Mouse (Mus musculus): ENCODE measurements around the gene Atad5.
"Not testable (repeated sequence)": the region's sequence is repeated elsewhere in the genome, so short reads cannot be mapped to it uniquely, and the experiment has no call there.

Gene Atad5

GRCm38 (mm10) chr11:80104407-80104806 lies 15.2 kb downstream of the Atad5 start:
- no peak for DNase-seq (ENCODE audit: low read depth, low spot score)
- Histone ChIP-seq H3K36me3 (ENCODE audit: control insufficient read depth, insufficient read depth, low read length, poor library complexity, severe bottlenecking) (no peaks in the 10 kb centered on the region), H3K27me3 (ENCODE audit: control insufficient read depth, insufficient read depth, low read length, poor library complexity, severe bottlenecking) (no peaks in the 10 kb centered on the region)

- Histone ChIP-seq H3K27me3 (ENCODE audit: control insufficient read depth, insufficient read depth, low read length, poor library complexity, severe bottlenecking) (no peaks in the 10 kb centered on the region), H3K36me3 (ENCODE audit: control insufficient read depth, insufficient read depth, low read length, poor library complexity, severe bottlenecking) (peaks cover 5% of the 10 kb centered on the region; the same call in 1 of the 2 replicates)
- DNase-seq (ENCODE audit: low read depth, low spot score): no peak
Measured at GRCm38 (mm10) chr11:80116411-80116810, 27.2 kb downstream of the Atad5 start.

- DNase-seq (ENCODE audit: low read depth, low spot score): no peak
- no peaks in the 10 kb centered on the region for H3K27me3 ChIP-seq (ENCODE audit: control insufficient read depth, insufficient read depth, low read length, poor library complexity, severe bottlenecking)
- no peaks in the 10 kb centered on the region for H3K36me3 ChIP-seq (ENCODE audit: control insufficient read depth, insufficient read depth, low read length, poor library complexity, severe bottlenecking)
Measured at GRCm38 (mm10) chr11:80132050-80132449, 42.9 kb downstream of the Atad5 start.

GRCm38 (mm10) chr11:80134744-80135143 lies 45.5 kb downstream of the Atad5 start:
- Histone ChIP-seq H3K36me3 (ENCODE audit: control insufficient read depth, insufficient read depth, low read length, poor library complexity, severe bottlenecking) (0 out of 2 replicates have a peak, but pooled peaks cover 2% of the 10 kb centered on the region), H3K27me3 (ENCODE audit: control insufficient read depth, insufficient read depth, low read length, poor library complexity, severe bottlenecking) (no peaks in the 10 kb centered on the region)
- no peak for DNase-seq (ENCODE audit: low read depth, low spot score)

- 0 out of 2 replicates have a peak, but pooled peaks cover 2% of the 10 kb centered on the region for H3K36me3 ChIP-seq (ENCODE audit: control insufficient read depth, insufficient read depth, low read length, poor library complexity, severe bottlenecking)
- no peaks in the 10 kb centered on the region for H3K27me3 ChIP-seq (ENCODE audit: control insufficient read depth, insufficient read depth, low read length, poor library complexity, severe bottlenecking)
- DNase-seq (ENCODE audit: low read depth, low spot score): no peak
Measured at GRCm38 (mm10) chr11:80135954-80136683, 46.9 kb downstream of the Atad5 start.

DNA sequence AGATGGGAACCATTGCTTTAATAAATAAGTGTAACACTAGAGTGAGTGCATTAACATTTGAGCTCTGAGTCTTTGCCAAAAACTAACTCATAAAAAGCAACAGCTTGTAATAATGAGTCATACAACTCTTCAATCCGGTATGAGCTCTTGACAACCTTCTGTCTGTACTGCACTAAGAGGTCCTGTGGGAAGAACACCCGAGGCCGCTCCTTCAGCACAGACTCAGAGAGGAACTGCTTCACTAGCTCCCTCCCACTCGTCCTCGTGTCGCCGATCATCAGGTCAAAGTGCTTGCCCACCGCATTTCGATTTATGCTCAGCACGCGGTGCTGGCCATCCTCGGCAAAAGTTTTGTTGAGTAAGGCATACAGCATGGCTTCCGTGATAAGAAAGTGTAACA lies 47.6 kb downstream of the Atad5 start:
- DNase-seq (ENCODE audit: low read depth, low spot score): no peak
- 0 out of 2 replicates have a peak, but pooled peaks cover 2% of the 10 kb centered on the region for H3K36me3 ChIP-seq (ENCODE audit: control insufficient read depth, insufficient read depth, low read length, poor library complexity, severe bottlenecking)
- no peaks in the 10 kb centered on the region for H3K27me3 ChIP-seq (ENCODE audit: control insufficient read depth, insufficient read depth, low read length, poor library complexity, severe bottlenecking)

DNA sequence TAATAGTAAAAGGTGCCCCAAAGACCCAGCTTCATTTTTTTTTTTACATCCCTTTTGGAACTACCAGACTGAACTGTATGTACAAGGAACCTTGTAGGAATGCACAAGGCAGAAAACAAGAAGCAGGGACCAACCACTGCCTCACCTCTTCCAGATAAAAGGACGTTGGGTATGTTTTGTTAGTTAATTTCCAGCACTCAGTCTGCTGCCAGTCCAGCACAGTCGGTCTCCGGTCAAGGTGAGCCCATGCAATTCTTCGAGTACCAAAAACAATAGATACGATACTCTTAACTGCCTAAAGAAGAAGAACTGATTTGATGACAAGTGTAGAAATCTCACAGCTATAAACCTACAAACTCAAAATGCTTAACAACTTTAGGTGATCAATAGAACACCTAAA lies 48.6 kb downstream of the Atad5 start:
- no peak for DNase-seq (ENCODE audit: low read depth, low spot score)
- no peaks in the 10 kb centered on the region for H3K27me3 ChIP-seq (ENCODE audit: control insufficient read depth, insufficient read depth, low read length, poor library complexity, severe bottlenecking)

DNA sequence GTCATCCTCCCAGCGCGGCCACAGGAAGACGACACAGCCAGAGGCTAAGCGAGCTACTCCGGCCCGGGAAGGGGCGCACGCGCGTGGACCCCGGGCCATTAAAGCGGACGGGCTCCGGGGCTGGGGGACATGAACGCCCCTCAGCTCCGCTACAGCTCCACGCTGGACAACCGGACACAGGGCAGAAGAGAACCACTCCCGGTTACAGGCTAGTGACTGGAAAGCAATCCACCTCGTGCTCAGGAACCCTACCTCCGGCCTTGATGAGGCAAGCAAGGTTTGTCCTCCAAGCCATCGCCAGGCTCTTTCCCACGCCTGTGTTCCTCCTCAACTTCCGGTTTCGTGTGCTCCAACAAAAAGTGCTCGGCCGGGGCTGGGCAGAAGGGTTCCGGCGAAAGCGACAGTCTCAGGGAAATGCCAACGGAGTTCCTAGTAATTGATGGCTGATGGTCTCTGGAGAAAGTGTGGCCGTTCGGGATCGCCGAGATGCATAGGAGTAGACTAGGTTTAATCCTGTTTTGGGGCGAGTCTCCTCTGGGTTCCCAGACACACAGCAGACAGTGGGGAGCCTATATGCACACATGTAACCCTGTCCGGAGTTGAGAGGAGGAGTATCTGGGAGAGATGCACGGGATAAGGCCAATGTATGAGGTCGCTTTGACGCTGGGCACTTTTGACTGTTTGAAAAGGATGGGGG lies 52.8 kb downstream of the Atad5 start, which contains the start of gene Tefm:
Gene Tefm, minus strand, starts transcription at position 351 of the 697 bp plus-strand sequence.
- peak; percentile 73 for DNase-seq (ENCODE audit: low read depth, low spot score)

More for the DNA sequence above, 48.6 kb downstream of the Atad5 start:
- H3K36me3 ChIP-seq (ENCODE audit: control insufficient read depth, insufficient read depth, low read length, poor library complexity, severe bottlenecking): 0 out of 2 replicates have a peak, but pooled peaks cover 2% of the 10 kb centered on the region

GRCm38 (mm10) chr11:80142872-80143271 lies 53.7 kb downstream of the Atad5 start:
- H3K27me3 ChIP-seq (ENCODE audit: control insufficient read depth, insufficient read depth, low read length, poor library complexity, severe bottlenecking): no peaks in the 10 kb centered on the region
- no peaks in the 10 kb centered on the region for H3K36me3 ChIP-seq (ENCODE audit: control insufficient read depth, insufficient read depth, low read length, poor library complexity, severe bottlenecking)
- no peak for DNase-seq (ENCODE audit: low read depth, low spot score)

More for the DNA sequence above, 52.8 kb downstream of the Atad5 start, which contains the start of gene Tefm:
- 0 out of 2 replicates have a peak, but pooled peaks cover 2% of the 10 kb centered on the region for H3K36me3 ChIP-seq (ENCODE audit: control insufficient read depth, insufficient read depth, low read length, poor library complexity, severe bottlenecking)
- no peaks in the 10 kb centered on the region for H3K27me3 ChIP-seq (ENCODE audit: control insufficient read depth, insufficient read depth, low read length, poor library complexity, severe bottlenecking)

DNA sequence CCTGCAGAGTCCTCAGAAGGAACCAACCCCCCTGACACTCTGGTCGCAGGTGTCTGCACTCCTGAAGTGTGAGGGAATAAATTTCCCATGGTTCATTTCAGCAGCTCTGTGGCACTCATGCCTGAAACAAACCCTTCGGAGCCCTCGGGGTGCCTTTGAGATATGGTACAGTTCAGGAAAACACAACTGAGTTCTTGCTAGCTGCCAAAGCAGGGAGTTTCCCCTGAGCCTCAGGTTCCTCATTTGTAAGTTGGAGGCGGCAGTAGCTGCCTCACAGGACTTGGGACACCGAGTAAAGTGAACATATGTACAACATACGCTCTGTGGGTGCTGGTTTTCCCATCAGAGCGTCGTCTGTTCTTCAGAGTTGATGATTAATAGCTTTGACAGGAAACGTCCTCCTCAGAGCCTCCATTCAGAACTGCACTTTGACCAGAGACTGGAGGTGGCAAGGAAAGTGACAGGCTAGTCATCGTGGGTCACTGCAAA lies 56.6 kb downstream of the Atad5 start:
- Histone ChIP-seq H3K36me3 (ENCODE audit: control insufficient read depth, insufficient read depth, low read length, poor library complexity, severe bottlenecking) (no peaks in the 10 kb centered on the region), H3K27me3 (ENCODE audit: control insufficient read depth, insufficient read depth, low read length, poor library complexity, severe bottlenecking) (no peaks in the 10 kb centered on the region)
- peak; percentile 78 for DNase-seq (ENCODE audit: low read depth, low spot score)

GRCm38 (mm10) chr11:80147748-80148147 lies 58.5 kb downstream of the Atad5 start:
- no peaks in the 10 kb centered on the region for H3K36me3 ChIP-seq (ENCODE audit: control insufficient read depth, insufficient read depth, low read length, poor library complexity, severe bottlenecking)
- no peak for DNase-seq (ENCODE audit: low read depth, low spot score)
- H3K27me3 ChIP-seq (ENCODE audit: control insufficient read depth, insufficient read depth, low read length, poor library complexity, severe bottlenecking): no peaks in the 10 kb centered on the region

GRCm38 (mm10) chr11:80148313-80148712 lies 59.1 kb downstream of the Atad5 start:
- Histone ChIP-seq H3K27me3 (ENCODE audit: control insufficient read depth, insufficient read depth, low read length, poor library complexity, severe bottlenecking) (no peaks in the 10 kb centered on the region), H3K36me3 (ENCODE audit: control insufficient read depth, insufficient read depth, low read length, poor library complexity, severe bottlenecking) (no peaks in the 10 kb centered on the region)
- DNase-seq (ENCODE audit: low read depth, low spot score): no peak

DNA sequence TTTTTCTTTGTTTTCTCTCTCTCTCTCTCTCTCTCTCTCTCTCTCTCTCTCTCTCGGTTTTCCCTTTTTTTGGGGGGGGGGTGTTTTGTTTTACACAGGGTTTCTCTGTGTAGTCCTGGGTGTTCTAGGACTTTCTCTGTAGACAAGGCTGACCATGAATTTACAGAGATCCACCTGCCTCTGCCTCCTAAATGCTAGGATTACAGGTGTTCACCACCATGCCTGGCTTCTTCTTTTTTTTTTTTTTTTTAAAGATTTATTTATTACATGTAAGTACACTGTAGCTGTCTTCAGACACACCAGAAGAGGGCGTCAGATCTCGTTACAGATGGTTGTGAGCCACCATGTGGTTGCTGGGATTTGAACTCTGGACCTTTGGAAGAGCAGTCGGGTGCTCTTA lies 59.8 kb downstream of the Atad5 start:
- not testable (repeated sequence) for H3K27me3 ChIP-seq (ENCODE audit: control insufficient read depth, insufficient read depth, low read length, poor library complexity, severe bottlenecking); DNase-seq (ENCODE audit: low read depth, low spot score); H3K36me3 ChIP-seq (ENCODE audit: control insufficient read depth, insufficient read depth, low read length, poor library complexity, severe bottlenecking)

DNA sequence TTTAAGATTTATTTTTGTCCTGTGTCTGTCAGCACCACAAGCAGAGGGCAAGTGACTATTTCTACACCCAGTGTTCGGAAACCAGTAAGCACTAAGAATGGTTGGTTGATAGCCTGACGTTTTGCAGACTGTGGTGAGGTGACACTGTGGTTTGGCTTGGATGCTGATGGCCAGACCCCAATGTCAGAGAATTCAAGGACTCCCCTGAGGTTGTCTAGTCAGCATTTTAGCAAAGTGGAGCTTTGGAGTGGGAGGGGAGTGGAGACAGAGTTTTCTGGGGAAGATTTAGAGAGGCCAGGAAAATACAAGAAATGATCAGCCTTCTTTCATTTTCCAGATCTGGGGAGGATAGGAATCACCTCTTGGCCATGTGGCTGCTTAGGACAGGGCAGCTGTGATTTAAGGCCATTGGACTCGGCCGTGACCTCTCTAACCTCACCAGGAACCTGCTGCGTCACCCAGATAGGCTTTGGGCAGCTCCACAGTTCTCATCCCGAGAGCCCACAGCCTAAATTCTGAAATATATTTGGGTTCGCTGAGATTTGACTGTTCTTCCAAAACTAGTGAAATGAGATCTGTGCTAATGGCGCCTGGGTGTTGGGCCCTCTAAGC lies 60.3 kb downstream of the Atad5 start:
- no peak for DNase-seq (ENCODE audit: low read depth, low spot score)
- Histone ChIP-seq H3K36me3 (ENCODE audit: control insufficient read depth, insufficient read depth, low read length, poor library complexity, severe bottlenecking) (no peaks in the 10 kb centered on the region), H3K27me3 (ENCODE audit: control insufficient read depth, insufficient read depth, low read length, poor library complexity, severe bottlenecking) (no peaks in the 10 kb centered on the region)

DNA sequence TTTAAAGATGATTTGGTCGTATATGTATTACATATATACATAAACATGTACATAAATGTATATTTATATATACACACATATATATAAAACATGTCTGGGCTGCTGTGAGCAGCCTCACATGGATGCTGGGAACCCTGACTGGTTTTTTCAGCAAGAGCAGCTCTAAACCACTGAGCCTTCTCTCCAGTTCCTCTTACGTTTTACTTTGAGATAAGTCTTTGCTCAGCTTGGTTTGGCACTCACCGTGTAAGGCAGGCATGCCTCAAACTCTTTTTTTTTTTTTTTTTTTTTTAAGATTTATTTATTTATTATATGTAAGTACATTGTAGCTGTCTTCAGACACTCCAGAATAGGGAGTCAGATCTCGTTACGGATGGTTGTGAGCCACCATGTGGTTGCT lies 61.4 kb downstream of the Atad5 start:
- Histone ChIP-seq H3K27me3 (ENCODE audit: control insufficient read depth, insufficient read depth, low read length, poor library complexity, severe bottlenecking) (no peaks in the 10 kb centered on the region), H3K36me3 (ENCODE audit: control insufficient read depth, insufficient read depth, low read length, poor library complexity, severe bottlenecking) (no peaks in the 10 kb centered on the region)
- DNase-seq (ENCODE audit: low read depth, low spot score): no peak

Data from splenic B cell, adult 2 months (primary cell).